Mouse (Mus musculus): Measurements from ENCODE around the gene Urb1. TPM values are rescaled to one million over a fixed set of nuclear protein-coding genes. Genes with fewer than 3 reads are reported as not detected.
A peak's percentile ranks its signal among the peaks of the same experiment; 100 is the strongest.

The Urb1 gene
- polyA plus RNA-seq, 1 experiment from 2014 or later, result 7.5 TPM

- no peaks in the 10 kb centered on the region for H3K27me3 ChIP-seq (ENCODE audit: control insufficient read depth, insufficient read depth, low read depth, low read length)
- no peak within 1 kb of the TSS for H3K4me2 ChIP-seq (ENCODE audit: low read length)
- ATAC-seq, result no peak
- no peak within 1 kb of the TSS for H3K9ac ChIP-seq (ENCODE audit: low read depth, low read length)
- 90% methylated on average over 26 of the region's 26 CpGs for WGBS
- no peaks in the 10 kb centered on the region for H3K9me3 ChIP-seq (replicated peaks; ENCODE audit: control insufficient read depth, low read length, poor library complexity, severe bottlenecking)
- no peaks in the 10 kb centered on the region for H3K36me3 ChIP-seq (ENCODE audit: control insufficient read depth, insufficient read depth, low read length)
- no peak within 1 kb of the TSS for H3K4me3 ChIP-seq (ENCODE audit: low read depth, low read length)
- H3K27ac ChIP-seq (ENCODE audit: low read length), result no peak within 1 kb of the TSS
- H3K4me1 ChIP-seq (ENCODE audit: control insufficient read depth, insufficient read depth, low read length), result no peaks in the 10 kb centered on the region
Measured at GRCm38 (mm10) chr16:90738092-90738956, 71.9 kb downstream of the Urb1 start, which contains the start of gene Mrap. Gene Mrap, plus strand, starts transcription at chr16:90738207.

- H3K4me2 ChIP-seq (ENCODE audit: low read length), result no peak overlapping the region
- no peak overlapping the region for H3K27ac ChIP-seq (ENCODE audit: low read length)
- no peak overlapping the region for H3K9ac ChIP-seq (ENCODE audit: low read depth, low read length)
- WGBS, result 71% methylated on average over 10 of the region's 10 CpGs
- no peaks in the 10 kb centered on the region for H3K9me3 ChIP-seq (replicated peaks; ENCODE audit: control insufficient read depth, low read length, poor library complexity, severe bottlenecking)
- H3K4me1 ChIP-seq (ENCODE audit: control insufficient read depth, insufficient read depth, low read length), result no peaks in the 10 kb centered on the region
- H3K4me3 ChIP-seq (ENCODE audit: low read depth, low read length), result no peak overlapping the region
- ATAC-seq, result no peak
- H3K27me3 ChIP-seq (ENCODE audit: control insufficient read depth, insufficient read depth, low read depth, low read length), result no peaks in the 10 kb centered on the region
- no peaks in the 10 kb centered on the region for H3K36me3 ChIP-seq (ENCODE audit: control insufficient read depth, insufficient read depth, low read length)
Measured at GRCm38 (mm10) chr16:90736672-90737270, 73.4 kb downstream of the Urb1 start.

GRCm38 (mm10) chr16:90735611-90736010 lies 74.6 kb downstream of the Urb1 start:
- WGBS, result 84% methylated on average over 4 of the region's 4 CpGs
- Histone ChIP-seq H3K4me3 (ENCODE audit: low read depth, low read length) (no peak overlapping the region), H3K27me3 (ENCODE audit: control insufficient read depth, insufficient read depth, low read depth, low read length) (no peaks in the 10 kb centered on the region), H3K4me2 (ENCODE audit: low read length) (no peak overlapping the region), H3K27ac (ENCODE audit: low read length) (no peak overlapping the region), H3K9ac (ENCODE audit: low read depth, low read length) (no peak overlapping the region), H3K4me1 (ENCODE audit: control insufficient read depth, insufficient read depth, low read length) (no peaks in the 10 kb centered on the region), H3K36me3 (ENCODE audit: control insufficient read depth, insufficient read depth, low read length) (no peaks in the 10 kb centered on the region), H3K9me3 (replicated peaks; ENCODE audit: control insufficient read depth, low read length, poor library complexity, severe bottlenecking) (peaks cover 5% of the 10 kb centered on the region; the same call in 1 of the 2 replicates)
- ATAC-seq, result no peak

- peak within 1 kb of the TSS; percentile 72 for H3K9ac ChIP-seq (ENCODE audit: low read depth, low read length)
- ATAC-seq, result peak; percentile 98
- H3K27ac ChIP-seq (ENCODE audit: low read length), result peak within 1 kb of the TSS; percentile 84
- H3K4me1 ChIP-seq (ENCODE audit: control insufficient read depth, insufficient read depth, low read length), result peaks cover 10% of the 10 kb centered on the region
- under 1% methylated on average over 53 of the region's 53 CpGs for WGBS
- no peaks in the 10 kb centered on the region for H3K36me3 ChIP-seq (ENCODE audit: control insufficient read depth, insufficient read depth, low read length)
- peak within 1 kb of the TSS; percentile 94 for H3K4me2 ChIP-seq (ENCODE audit: low read length)
- no peaks in the 10 kb centered on the region for H3K27me3 ChIP-seq (ENCODE audit: control insufficient read depth, insufficient read depth, low read depth, low read length)
- peak within 1 kb of the TSS; percentile 59 for H3K4me3 ChIP-seq (ENCODE audit: low read depth, low read length)
- peaks cover 5% of the 10 kb centered on the region; the same call in 1 of the 2 replicates for H3K9me3 ChIP-seq (replicated peaks; ENCODE audit: control insufficient read depth, low read length, poor library complexity, severe bottlenecking)
Measured at GRCm38 (mm10) chr16:90727233-90728115, 82.7 kb downstream of the Urb1 start, which contains the start of gene Mis18a. Gene Mis18a, minus strand, starts transcription at chr16:90727404.

GRCm38 (mm10) chr16:90726600-90727227 lies 83.5 kb downstream of the Urb1 start:
- Histone ChIP-seq H3K36me3 (ENCODE audit: control insufficient read depth, insufficient read depth, low read length) (no peaks in the 10 kb centered on the region), H3K4me2 (ENCODE audit: low read length) (peak overlapping the region; percentile 90), H3K4me3 (ENCODE audit: low read depth, low read length) (peak overlapping the region; percentile 59), H3K27ac (ENCODE audit: low read length) (no peak overlapping the region), H3K9ac (ENCODE audit: low read depth, low read length) (peak overlapping the region; percentile 59), H3K9me3 (replicated peaks; ENCODE audit: control insufficient read depth, low read length, poor library complexity, severe bottlenecking) (peaks cover 5% of the 10 kb centered on the region; the same call in 1 of the 2 replicates), H3K27me3 (ENCODE audit: control insufficient read depth, insufficient read depth, low read depth, low read length) (no peaks in the 10 kb centered on the region), H3K4me1 (ENCODE audit: control insufficient read depth, insufficient read depth, low read length) (peaks cover 10% of the 10 kb centered on the region)
- WGBS, result 7% methylated on average over 36 of the region's 38 CpGs
- no peak for ATAC-seq

- H3K9me3 ChIP-seq (replicated peaks; ENCODE audit: control insufficient read depth, low read length, poor library complexity, severe bottlenecking), result no peaks in the 10 kb centered on the region
- no peak for ATAC-seq
- no peak overlapping the region for H3K4me2 ChIP-seq (ENCODE audit: low read length)
- H3K27ac ChIP-seq (ENCODE audit: low read length), result no peak overlapping the region
- H3K27me3 ChIP-seq (ENCODE audit: control insufficient read depth, insufficient read depth, low read depth, low read length), result no peaks in the 10 kb centered on the region
- H3K36me3 ChIP-seq (ENCODE audit: control insufficient read depth, insufficient read depth, low read length), result no peaks in the 10 kb centered on the region
- H3K4me1 ChIP-seq (ENCODE audit: control insufficient read depth, insufficient read depth, low read length), result peaks cover 10% of the 10 kb centered on the region
- 97% methylated on average over 4 of the region's 4 CpGs for WGBS
- no peak overlapping the region for H3K4me3 ChIP-seq (ENCODE audit: low read depth, low read length)
- H3K9ac ChIP-seq (ENCODE audit: low read depth, low read length), result no peak overlapping the region
Measured at GRCm38 (mm10) chr16:90724051-90724450, 86.2 kb downstream of the Urb1 start.

- Histone ChIP-seq H3K36me3 (ENCODE audit: control insufficient read depth, insufficient read depth, low read length) (no peaks in the 10 kb centered on the region), H3K4me2 (ENCODE audit: low read length) (peak overlapping the region; percentile 57), H3K4me1 (ENCODE audit: control insufficient read depth, insufficient read depth, low read length) (peaks cover 28% of the 10 kb centered on the region), H3K27me3 (ENCODE audit: control insufficient read depth, insufficient read depth, low read depth, low read length) (no peaks in the 10 kb centered on the region), H3K9me3 (replicated peaks; ENCODE audit: control insufficient read depth, low read length, poor library complexity, severe bottlenecking) (no peaks in the 10 kb centered on the region), H3K4me3 (ENCODE audit: low read depth, low read length) (peak overlapping the region; percentile 27), H3K9ac (ENCODE audit: low read depth, low read length) (peak overlapping the region; percentile 54), H3K27ac (ENCODE audit: low read length) (peak overlapping the region; percentile 83)
- 52% methylated on average over 12 of the region's 12 CpGs for whole genome bisulfite sequencing
- ATAC-seq, result no peak
Measured at GRCm38 (mm10) chr16:90710313-90710712, 99.9 kb downstream of the Urb1 start.

- H3K27ac ChIP-seq (ENCODE audit: low read length), result peak overlapping the region; percentile 83
- peaks cover 28% of the 10 kb centered on the region for H3K4me1 ChIP-seq (ENCODE audit: control insufficient read depth, insufficient read depth, low read length)
- peak overlapping the region; percentile 54 for H3K9ac ChIP-seq (ENCODE audit: low read depth, low read length)
- H3K4me3 ChIP-seq (ENCODE audit: low read depth, low read length), result peak overlapping the region; percentile 27
- no peaks in the 10 kb centered on the region for H3K9me3 ChIP-seq (replicated peaks; ENCODE audit: control insufficient read depth, low read length, poor library complexity, severe bottlenecking)
- ATAC-seq, result peak; percentile 94
- no peaks in the 10 kb centered on the region for H3K27me3 ChIP-seq (ENCODE audit: control insufficient read depth, insufficient read depth, low read depth, low read length)
- H3K4me2 ChIP-seq (ENCODE audit: low read length), result peak overlapping the region; percentile 57
- no peaks in the 10 kb centered on the region for H3K36me3 ChIP-seq (ENCODE audit: control insufficient read depth, insufficient read depth, low read length)
- WGBS, result 4% methylated on average over 17 of the region's 17 CpGs
Measured at GRCm38 (mm10) chr16:90709711-90710289, 100.4 kb downstream of the Urb1 start.

All from midbrain, embryonic 16.5 days (tissue).